8 mouse cellular contexts compared by ENCODE assay signal in genomic region chr6:122669406-122670200, GRCm38 (mm10). TPM values are rescaled to one million over a fixed set of nuclear protein-coding genes. Genes with fewer than 3 reads are reported as not detected.
DNase-seq lines count a peak whose midpoint lies in the region; ATAC-seq and TF ChIP-seq lines count a peak whose summit lies in the region.

No protein-coding gene starts in this region.

- peak; percentile 91 for DNase-seq in MEL-GATA-1-ER (ENCODE audit: extremely low read depth, low read depth)
- DNase-seq in cerebellum, adult 8-10 months: peak; percentile 98
- DNase-seq in forelimb bud, embryonic 11.5 days (ENCODE audit: low read depth, low spot score): peak; percentile 98
- DNase-seq in heart, postnatal 4 days: peak; percentile 95
- DNase-seq in layer of hippocampus, adult 2 months (ENCODE audit: low spot score in 2 of 2): peak; percentile 96 to 99
- peak; percentile 86 for DNase-seq in lung, adult 2 months
- DNase-seq in testis, postnatal 14 days (ENCODE audit: low spot score): peak; percentile 92

- no peak for TF ChIP-seq POLR2A in lung, adult 2 months (IDR thresholded peaks at IDR 0.05; ENCODE audit: borderline replicate concordance, extremely low read depth, low read depth, low read length)

- H3K4me1 ChIP-seq in lung, adult 2 months (ENCODE audit: control insufficient read depth, insufficient read depth, low read length): no peaks in the 10 kb centered on the region

- peak overlapping the region; percentile 83 for H3K27ac ChIP-seq in layer of hippocampus, adult 2 months

- peak; percentile 93 for ATAC-seq in neutrophil, adult 5-6 weeks (ENCODE audit: extremely low read depth, insufficient number of reproducible peaks, low FRiP score, poor library complexity, severe bottlenecking)

- H3K4me3 ChIP-seq in layer of hippocampus, adult 2 months: peak overlapping the region; percentile 60
- H3K4me3 ChIP-seq in lung, adult 2 months (replicated peaks; ENCODE audit: extremely low read depth, low read depth, low read length): peak overlapping the region; percentile 6

- peak; percentile 99 for TF ChIP-seq CTCF in layer of hippocampus, adult 2 months (conservative IDR thresholded peaks at IDR 0.05)
- peak; percentile 98 for TF ChIP-seq CTCF in lung, adult 2 months (IDR thresholded peaks at IDR 0.05; ENCODE audit: insufficient read depth, low read length)

- WGBS in lung, adult 2 months: 10% methylated on average over 19 of the region's 19 CpGs

RNA-seq across cellular contexts. Expression of gene Nanog, which starts 37.7 kb away (rescaled TPM):
- total RNA-seq in heart, postnatal 4 days (2021): under 1 TPM; 0.38 to 0.41 TPM
- total RNA-seq in layer of hippocampus, adult 2 months (2021): not detected
- 0.09 and 0.28 TPM in 2 replicates for polyA plus RNA-seq in lung, adult 2 months (2012; rRNA removed)
- total RNA-seq in neutrophil, adult 5-6 weeks (2017): not detected in 2 replicates

RNA-seq across cellular contexts. Expression of gene Dppa3, which starts 43.4 kb away (rescaled TPM):
- total RNA-seq in heart, postnatal 4 days (2021): not detected
- total RNA-seq in layer of hippocampus, adult 2 months (2021): not detected
- polyA plus RNA-seq in lung, adult 2 months (2012; rRNA removed): not detected in 2 replicates
- not detected in 2 replicates for total RNA-seq in neutrophil, adult 5-6 weeks (2017)

RNA-seq across cellular contexts. Expression of gene Gdf3, which starts 59.7 kb away (rescaled TPM):
- total RNA-seq in heart, postnatal 4 days (2021): not detected
- total RNA-seq in layer of hippocampus, adult 2 months (2021): not detected
- polyA plus RNA-seq in lung, adult 2 months (2012; rRNA removed): not detected in 2 replicates
- total RNA-seq in neutrophil, adult 5-6 weeks (2017): 0.23 and 0.25 TPM in 2 replicates

Comparison
In these comparisons a context has a peak if more than half of its experiments do, and no peak if none do; other contexts are left out.
1. Peak in every context shown above with its lines: DNase-seq, ATAC-seq, H3K4me3 ChIP-seq and H3K27ac ChIP-seq.